Mouse (Mus musculus): ENCODE results near the gene Tmbim7.

The Tmbim7 gene

GRCm38 (mm10) chr5:3665225-3665624 is 14.2 kb downstream of the Tmbim7 start:
- DNase-seq (ENCODE audit: low spot score in 2 of 2): no peak

DNA sequence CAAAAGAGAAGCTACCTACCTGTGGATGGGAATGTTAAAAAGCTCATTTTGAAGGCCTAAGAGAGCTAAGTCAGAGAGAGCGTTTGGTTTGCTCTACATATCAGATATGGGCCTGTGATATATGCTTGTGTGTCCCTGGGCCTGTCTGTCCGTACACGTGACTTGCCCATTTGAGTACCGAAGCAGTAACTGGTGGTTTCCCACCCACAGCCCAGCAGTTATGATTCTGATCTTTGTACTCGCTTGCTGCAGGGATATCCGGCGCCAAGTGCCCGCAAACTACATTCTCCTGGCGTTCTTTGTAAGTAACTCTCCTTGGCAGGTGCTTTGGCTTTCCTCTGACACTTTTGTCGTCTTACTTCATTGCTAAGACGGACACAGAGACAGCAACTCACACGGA is 15.6 kb downstream of the Tmbim7 start:
- no peak for DNase-seq (ENCODE audit: low spot score in 2 of 2)

DNA sequence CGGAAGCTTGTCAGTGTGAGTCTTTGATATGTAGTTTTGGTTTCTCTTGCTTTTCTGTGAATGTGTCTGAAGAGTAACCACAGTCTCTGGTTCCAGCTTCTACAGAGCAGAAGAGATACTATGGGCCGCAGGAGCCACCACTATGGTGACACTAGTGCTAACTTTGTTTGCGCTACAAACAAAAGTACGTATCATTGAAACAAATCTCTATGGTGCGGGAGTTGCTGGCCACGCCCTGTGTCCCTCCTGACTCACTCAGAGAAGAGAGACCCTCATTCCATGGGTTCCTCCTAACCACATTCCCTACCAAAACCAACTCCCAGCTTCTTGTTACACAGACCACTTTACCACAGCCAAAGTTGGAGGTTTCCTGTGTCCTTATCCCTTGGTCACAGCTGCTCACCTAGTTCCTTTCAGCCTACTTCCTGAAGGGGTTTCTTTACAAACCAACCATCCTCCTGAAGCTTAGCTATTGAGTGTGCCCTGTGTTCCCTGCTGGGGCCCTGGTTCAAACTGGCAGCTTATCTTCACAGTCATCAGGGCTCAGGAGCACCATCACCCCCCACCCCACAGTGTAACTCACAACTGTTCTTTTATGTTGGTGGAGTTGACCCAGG is 19.1 kb downstream of the Tmbim7 start:
- no peak for DNase-seq (ENCODE audit: low spot score in 2 of 2)

DNA sequence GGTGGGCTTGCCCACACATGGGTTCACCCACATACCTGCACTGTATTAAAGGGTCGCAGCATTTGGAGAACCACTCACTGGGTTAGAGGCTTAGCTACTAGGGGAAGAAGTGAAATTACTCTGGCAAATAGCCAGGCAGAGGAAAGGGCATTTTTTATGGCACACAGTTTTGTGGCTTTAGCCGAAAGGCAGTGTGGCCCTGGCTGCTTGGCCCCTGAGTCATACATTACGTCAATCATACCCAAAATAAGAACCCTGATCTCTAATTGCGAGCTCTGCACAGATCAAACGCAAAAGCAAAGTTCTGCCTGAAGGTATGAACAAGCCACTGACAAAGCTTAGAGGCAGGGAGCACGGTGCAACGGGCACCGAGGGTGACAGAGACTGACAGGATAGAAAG is 37.3 kb downstream of the Tmbim7 start:
- DNase-seq (ENCODE audit: low spot score in 2 of 2): no peak

DNA sequence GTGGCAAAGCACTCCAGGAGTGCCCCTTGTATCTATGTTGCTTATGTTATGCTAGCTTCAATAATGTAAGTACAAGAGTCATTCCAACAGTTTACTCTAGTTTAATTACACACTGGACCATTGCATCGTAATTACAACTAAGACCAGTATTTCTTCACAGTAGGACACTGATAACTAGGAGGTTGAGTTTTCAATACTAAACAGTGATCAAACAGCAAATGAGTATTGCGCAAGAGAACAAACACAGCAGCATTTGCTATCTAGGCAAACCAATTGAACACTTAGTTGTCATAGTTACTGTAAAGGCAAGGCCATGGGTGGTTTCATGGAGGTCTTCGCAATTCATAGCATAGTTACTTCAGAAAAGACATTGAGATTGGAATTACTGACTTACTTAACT is 40.3 kb downstream of the Tmbim7 start:
- no peak for DNase-seq (ENCODE audit: low spot score in 2 of 2)

GRCm38 (mm10) chr5:3692956-3693355 is 42.0 kb downstream of the Tmbim7 start:
- no peak for DNase-seq (ENCODE audit: low spot score in 2 of 2)

GRCm38 (mm10) chr5:3695191-3695590 is 44.2 kb downstream of the Tmbim7 start:
- no peak for DNase-seq (ENCODE audit: low spot score in 2 of 2)

DNA sequence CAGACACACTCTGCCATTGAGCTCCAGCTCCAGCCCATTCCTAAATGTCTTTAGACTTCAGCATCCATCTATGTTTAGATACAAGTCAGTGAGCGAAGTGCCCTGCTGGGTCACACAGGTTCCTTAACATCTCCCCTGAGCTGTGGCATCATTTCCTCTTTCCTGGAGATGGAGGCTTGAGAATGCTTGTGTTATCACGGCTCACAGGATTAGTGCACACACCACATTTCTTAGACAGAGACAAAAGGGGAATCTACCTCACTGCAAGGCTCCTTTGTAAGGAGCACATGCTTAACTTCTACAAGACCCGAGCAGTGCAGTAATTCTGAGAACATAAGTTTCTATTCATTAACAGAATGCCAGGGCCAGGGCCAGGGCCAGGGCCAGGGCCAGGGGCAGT is 45.0 kb downstream of the Tmbim7 start:
- no peak for DNase-seq (ENCODE audit: low spot score in 2 of 2)

GRCm38 (mm10) chr5:3700025-3700424 is 49.0 kb downstream of the Tmbim7 start:
- no peak for DNase-seq (ENCODE audit: low spot score in 2 of 2)

- DNase-seq (ENCODE audit: low spot score in 2 of 2): no peak
Observed at GRCm38 (mm10) chr5:3702180-3702579, 51.2 kb downstream of the Tmbim7 start.

DNA sequence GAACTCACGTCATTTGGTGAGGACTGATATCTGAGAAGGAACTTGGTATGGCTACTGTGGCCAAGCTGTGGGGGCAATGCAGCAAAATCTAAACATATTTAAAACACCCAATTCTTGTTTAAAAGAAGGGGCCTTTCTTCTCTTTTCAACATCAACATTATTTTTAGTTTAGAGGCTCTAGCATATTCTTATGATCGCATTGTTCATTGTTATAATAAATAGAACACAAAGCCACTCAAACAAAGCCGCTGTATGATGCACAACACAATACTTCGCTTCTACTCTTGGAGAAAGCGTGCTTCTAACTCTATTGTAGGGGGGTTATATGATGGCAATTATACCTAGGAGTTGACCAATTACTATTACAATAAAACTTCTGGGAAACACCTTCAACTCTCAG is 64.8 kb downstream of the Tmbim7 start:
- DNase-seq (ENCODE audit: low spot score in 2 of 2): no peak

DNA sequence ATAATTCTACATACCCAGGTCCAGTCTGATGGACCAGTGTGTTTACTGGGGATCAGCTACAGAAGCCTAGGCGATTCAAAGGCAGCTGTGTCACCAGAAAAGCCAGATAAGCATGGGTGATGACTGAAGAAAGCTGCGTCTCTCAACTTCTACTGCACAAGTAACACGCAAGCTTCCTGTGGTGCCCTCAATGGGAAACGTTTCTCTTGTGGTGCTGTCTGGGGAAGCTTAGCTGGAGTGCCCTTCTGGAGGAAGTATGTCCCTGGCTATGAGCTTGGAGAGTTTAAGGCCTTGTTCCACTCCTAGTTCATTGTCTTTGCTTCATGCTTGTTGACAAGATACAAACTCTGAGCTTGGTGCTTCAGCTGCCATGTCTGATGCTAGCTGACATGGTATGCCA is 68.4 kb downstream of the Tmbim7 start:
- DNase-seq (ENCODE audit: low spot score in 2 of 2): no peak

- DNase-seq (ENCODE audit: low spot score in 2 of 2): no peak
Observed at GRCm38 (mm10) chr5:3722873-3723272, 71.9 kb downstream of the Tmbim7 start.

- DNase-seq (ENCODE audit: low spot score in 2 of 2): no peak
Observed at GRCm38 (mm10) chr5:3723415-3723814, 72.4 kb downstream of the Tmbim7 start.

GRCm38 (mm10) chr5:3725491-3725890 is 74.5 kb downstream of the Tmbim7 start:
- no peak for DNase-seq (ENCODE audit: low spot score in 2 of 2)

DNA sequence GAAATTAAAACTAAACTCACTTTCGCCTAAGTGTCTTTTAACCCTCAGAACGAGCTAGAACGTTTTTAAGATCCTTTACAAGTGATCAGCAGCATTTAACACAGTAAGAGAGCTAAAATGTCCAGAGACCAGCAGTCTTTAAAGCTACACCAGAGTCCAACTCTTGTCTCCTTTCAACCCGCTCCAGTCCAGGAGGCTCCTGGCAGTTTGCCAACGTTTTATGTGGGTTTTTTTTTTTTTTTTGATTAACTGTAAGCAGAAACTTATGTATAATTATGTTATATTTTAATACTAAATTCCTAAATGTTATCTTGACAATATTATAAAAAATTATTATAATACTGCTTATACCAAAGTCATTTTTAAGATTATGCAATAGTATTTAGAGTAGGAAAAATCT is 77.8 kb downstream of the Tmbim7 start:
- no peak for DNase-seq (ENCODE audit: low spot score in 2 of 2)

Measured in left cerebral cortex, adult 9 months (tissue).